Mouse (Mus musculus) MEL (cell line): ENCODE data around the gene Pdcd1. TPM values are rescaled to one million over a fixed set of nuclear protein-coding genes. Genes with fewer than 3 reads are reported as not detected.
A peak's percentile ranks its signal among the peaks of the same experiment; 100 is the strongest.

ENCODE experiments used
- DNase-seq: peaks from one replicate; pipeline ENCODE4 v3.0.0; 2011; ENCODE audit warnings: low read depth, low spot score
- H3K27ac ChIP-seq: 2 replicates; pipeline ENCODE4 v1.5.1; 2012; ENCODE audit warnings: low read depth, mild to moderate bottlenecking, control low read depth, low read length, moderate library complexity; ENCODE audit not compliant: control insufficient read depth
- H3K27me3 ChIP-seq, 2 experiments: fragments of 150-350 bp in 1 of 2; sonication (generic) in 1 of 2; 2 replicates each; pipeline ENCODE4 v1.6.1; 2012; ENCODE audit warnings: low read length in 2 of 2, mild to moderate bottlenecking in 2 of 2, improper control_type of control experiment in 1 of 2, moderate library complexity in 1 of 2; ENCODE audit not compliant: insufficient read depth in 2 of 2, control insufficient read depth in 1 of 2
- H3K36me3 ChIP-seq, 2 experiments: 2 replicates each; pipeline ENCODE4 v1.6.1; 2012 to 2014; ENCODE audit warnings: low read length in 2 of 2, improper control_type of control experiment in 1 of 2, inconsistent platforms in 1 of 2, mild to moderate bottlenecking in 1 of 2; ENCODE audit not compliant: insufficient read depth in 2 of 2, control insufficient read depth in 1 of 2
- H3K4me1 ChIP-seq, 2 experiments: fragments of 150-350 bp in 1 of 2; sonication (generic) in 1 of 2; 2 replicates each; pipeline ENCODE4 v1.6.1; 2012; ENCODE audit warnings: low read length in 2 of 2, improper control_type of control experiment in 1 of 2, mild to moderate bottlenecking in 1 of 2; ENCODE audit not compliant: insufficient read depth in 2 of 2, control insufficient read depth in 1 of 2
- H3K4me3 ChIP-seq, 2 experiments: fragments of 150-350 bp in 1 of 2; sonication (generic) in 1 of 2; 2 replicates each; pipeline ENCODE4 v1.5.1; 2012; ENCODE audit warnings: low read depth in 2 of 2, low read length in 2 of 2, mild to moderate bottlenecking in 2 of 2, moderate library complexity in 2 of 2, control low read depth in 1 of 2, improper control_type of control experiment in 1 of 2; ENCODE audit not compliant: control insufficient read depth in 1 of 2, insufficient read depth in 1 of 2
- H3K79me2 ChIP-seq: 2 replicates; pipeline ENCODE4 v1.6.1; 2012; ENCODE audit warnings: mild to moderate bottlenecking, low read length, moderate library complexity; ENCODE audit not compliant: control insufficient read depth, poor library complexity, insufficient read depth
- H3K9ac ChIP-seq: 2 replicates; pipeline ENCODE4 v1.6.1; 2012; ENCODE audit warnings: low read depth, mild to moderate bottlenecking, control low read depth, low read length, moderate library complexity; ENCODE audit not compliant: control insufficient read depth, poor library complexity, severe bottlenecking
- H3K9me3 ChIP-seq: fragments of 150-350 bp; sonication (generic); replicated peaks from 2 replicates; pipeline ENCODE4 v1.6.1; 2012; ENCODE audit warnings: mild to moderate bottlenecking, low read length, improper control_type of control experiment, moderate library complexity; ENCODE audit not compliant: insufficient read depth
- BHLHE40 ChIP-seq: IDR thresholded peaks from 2 replicates; pipeline ENCODE4 v1.6.1; 2012; ENCODE audit warnings: low read depth, mild to moderate bottlenecking, inconsistent platforms, low read length, improper control_type of control experiment, borderline replicate concordance
- CHD1 ChIP-seq: IDR thresholded peaks from 2 replicates; pipeline ENCODE4 v1.6.1; 2012; ENCODE audit warnings: low read depth, mild to moderate bottlenecking, inconsistent platforms, low read length, improper control_type of control experiment
- CTCF ChIP-seq, 3 experiments: IDR thresholded peaks in 2 of 3; conservative IDR thresholded peaks in 1 of 3; 2 replicates each; pipeline ENCODE4 v1.5.1; 2011 to 2012; ENCODE audit warnings: low read length in 3 of 3, low read depth in 2 of 3, mild to moderate bottlenecking in 2 of 3, improper control_type of control experiment in 1 of 3, inconsistent platforms in 1 of 3, mixed read lengths in 1 of 3, moderate library complexity in 1 of 3; ENCODE audit not compliant: control insufficient read depth in 1 of 3, insufficient read depth in 1 of 3, poor library complexity in 1 of 3, severe bottlenecking in 1 of 3
- E2F4 ChIP-seq: IDR thresholded peaks from 2 replicates; pipeline ENCODE4 v1.6.1; 2011; ENCODE audit warnings: low read depth, low read length, improper control_type of control experiment, borderline replicate concordance
- ELF1 ChIP-seq: IDR thresholded peaks from 2 replicates; pipeline ENCODE4 v1.6.1; 2014; ENCODE audit warnings: low read depth, mild to moderate bottlenecking, inconsistent platforms, low read length, improper control_type of control experiment, moderate library complexity
- EP300 ChIP-seq, 2 experiments: IDR thresholded peaks; 2 replicates each; pipeline ENCODE4 v1.6.1; 2011; ENCODE audit warnings: improper control_type of control experiment in 2 of 2, low read length in 2 of 2, low read depth in 1 of 2, mild to moderate bottlenecking in 1 of 2
- GABPA ChIP-seq: IDR thresholded peaks from 2 replicates; pipeline ENCODE4 v1.6.1; 2012; ENCODE audit warnings: low read depth, mild to moderate bottlenecking, inconsistent platforms, low read length, improper control_type of control experiment, moderate library complexity
- GATA1 ChIP-seq: IDR thresholded peaks from 2 replicates; pipeline ENCODE4 v1.6.1; 2011; ENCODE audit warnings: low read depth, low read length, improper control_type of control experiment
- HCFC1 ChIP-seq: IDR thresholded peaks from 2 replicates; pipeline ENCODE4 v1.6.1; 2012; ENCODE audit warnings: low read depth, mild to moderate bottlenecking, inconsistent platforms, low read length, improper control_type of control experiment, moderate library complexity
- JUND ChIP-seq: IDR thresholded peaks from 2 replicates; pipeline ENCODE4 v1.6.1; 2011; ENCODE audit warnings: low read depth, mild to moderate bottlenecking, improper control_type of control experiment, low read length
- KAT2A ChIP-seq: conservative IDR thresholded peaks from 2 replicates; pipeline ENCODE4 v1.6.1; 2012; ENCODE audit warnings: low read depth, low read length, improper control_type of control experiment, inconsistent platforms
- MAFK ChIP-seq: IDR thresholded peaks from 2 replicates; pipeline ENCODE4 v1.6.1; 2011; ENCODE audit warnings: low read depth, mild to moderate bottlenecking, low read length, improper control_type of control experiment, borderline replicate concordance
- MAX ChIP-seq: IDR thresholded peaks from 2 replicates; pipeline ENCODE4 v1.6.1; 2011; ENCODE audit warnings: low read length, improper control_type of control experiment
- MAZ ChIP-seq: IDR thresholded peaks from 2 replicates; pipeline ENCODE4 v1.6.1; 2012; ENCODE audit warnings: low read depth, mild to moderate bottlenecking, inconsistent platforms, low read length, improper control_type of control experiment
- MEF2A ChIP-seq: IDR thresholded peaks from 2 replicates; pipeline ENCODE4 v1.6.1; 2014; ENCODE audit warnings: low read depth, mild to moderate bottlenecking, inconsistent platforms, low read length, improper control_type of control experiment; ENCODE audit not compliant: poor library complexity, insufficient replicate concordance, severe bottlenecking; ENCODE audit errors: extremely low read depth
- MXI1 ChIP-seq: IDR thresholded peaks from 2 replicates; pipeline ENCODE4 v1.6.1; 2011; ENCODE audit warnings: mild to moderate bottlenecking, low read depth, low read length, improper control_type of control experiment
- MYB ChIP-seq: IDR thresholded peaks from 2 replicates; pipeline ENCODE4 v1.6.1; 2011; ENCODE audit warnings: mild to moderate bottlenecking, low read depth, low read length, improper control_type of control experiment
- MYC ChIP-seq: IDR thresholded peaks from 2 replicates; pipeline ENCODE4 v1.6.1; 2011; ENCODE audit warnings: low read depth, mild to moderate bottlenecking, low read length, improper control_type of control experiment, moderate library complexity
- NELFE ChIP-seq: IDR thresholded peaks from 2 replicates; pipeline ENCODE4 v1.6.1; 2011; ENCODE audit warnings: low read depth, low read length, improper control_type of control experiment
- NRF1 ChIP-seq: IDR thresholded peaks from 2 replicates; pipeline ENCODE4 v1.6.1; 2014; ENCODE audit warnings: low read depth, mild to moderate bottlenecking, inconsistent platforms, low read length, improper control_type of control experiment, moderate library complexity; ENCODE audit not compliant: poor library complexity, insufficient read depth, severe bottlenecking
- POLR2AphosphoS2 ChIP-seq: IDR thresholded peaks from 2 replicates; pipeline ENCODE4 v1.6.1; 2011; ENCODE audit warnings: low read length, improper control_type of control experiment
- POLR2AphosphoS5 ChIP-seq: IDR thresholded peaks from 2 replicates; pipeline ENCODE4 v1.6.1; 2012; ENCODE audit warnings: low read depth, borderline replicate concordance, mild to moderate bottlenecking, inconsistent platforms, low read length, moderate library complexity, mixed read lengths
- RAD21 ChIP-seq: IDR thresholded peaks from 2 replicates; pipeline ENCODE4 v1.6.1; 2011; ENCODE audit warnings: mild to moderate bottlenecking, low read depth, low read length, improper control_type of control experiment
- RCOR1 ChIP-seq: IDR thresholded peaks from 2 replicates; pipeline ENCODE4 v1.6.1; 2012; ENCODE audit warnings: low read depth, mild to moderate bottlenecking, inconsistent platforms, low read length, improper control_type of control experiment
- SIN3A ChIP-seq: IDR thresholded peaks from 2 replicates; pipeline ENCODE4 v1.6.1; 2012; ENCODE audit warnings: low read length, improper control_type of control experiment, inconsistent platforms
- SMC3 ChIP-seq: IDR thresholded peaks from 2 replicates; pipeline ENCODE4 v1.6.1; 2011; ENCODE audit warnings: low read depth, low read length, improper control_type of control experiment
- TAL1 ChIP-seq: IDR thresholded peaks from 2 replicates; pipeline ENCODE4 v1.6.1; 2012; ENCODE audit warnings: mild to moderate bottlenecking, inconsistent platforms, low read length, moderate library complexity, mixed read lengths
- TBP ChIP-seq: IDR thresholded peaks from 2 replicates; pipeline ENCODE4 v1.8.0; 2011; ENCODE audit warnings: low read depth, low read length, improper control_type of control experiment
- TCF12 ChIP-seq: IDR thresholded peaks from 2 replicates; pipeline ENCODE4 v1.6.1; 2014; ENCODE audit warnings: low read depth, mild to moderate bottlenecking, inconsistent platforms, low read length, improper control_type of control experiment, moderate library complexity
- UBTF ChIP-seq: IDR thresholded peaks from 2 replicates; pipeline ENCODE4 v1.6.1; 2012; ENCODE audit warnings: low read depth, mild to moderate bottlenecking, inconsistent platforms, low read length, improper control_type of control experiment, moderate library complexity, borderline replicate concordance; ENCODE audit not compliant: insufficient read depth
- USF1 ChIP-seq: IDR thresholded peaks from 2 replicates; pipeline ENCODE4 v1.6.1; 2014; ENCODE audit warnings: low read depth, mild to moderate bottlenecking, inconsistent platforms, low read length, improper control_type of control experiment, moderate library complexity
- USF2 ChIP-seq, 2 experiments: IDR thresholded peaks; 2 replicates each; pipeline ENCODE4 v1.6.1; 2011 to 2012; ENCODE audit warnings: improper control_type of control experiment in 2 of 2, low read length in 2 of 2, borderline replicate concordance in 1 of 2, inconsistent platforms in 1 of 2, low read depth in 1 of 2, mild to moderate bottlenecking in 1 of 2; ENCODE audit not compliant: insufficient read depth in 1 of 2
- ZC3H11A ChIP-seq: IDR thresholded peaks from 2 replicates; pipeline ENCODE4 v1.6.1; 2012; ENCODE audit warnings: low read depth, mild to moderate bottlenecking, inconsistent platforms, low read length, improper control_type of control experiment
- ZMIZ1 ChIP-seq: IDR thresholded peaks from 2 replicates; pipeline ENCODE4 v1.6.1; 2012; ENCODE audit warnings: low read depth, mild to moderate bottlenecking, inconsistent platforms, low read length, improper control_type of control experiment, moderate library complexity
- ZNF384 ChIP-seq: IDR thresholded peaks from 2 replicates; pipeline ENCODE4 v1.6.1; 2012; ENCODE audit warnings: low read depth, mild to moderate bottlenecking, inconsistent platforms, low read length, improper control_type of control experiment
- polyA plus RNA-seq, 2 experiments: library from polyadenylated mRNA; stranded (reverse) in 1 of 2; unstranded in 1 of 2; fragments of >175 nt in 1 of 2; fragments of >200 nt in 1 of 2; gene quantifications; 2 replicates each; pipeline versions ENCODE4 v1.2.1 to v1.2.4; 2012; ENCODE audit warnings: low replicate concordance in 2 of 2, low read depth in 1 of 2; ENCODE audit not compliant: insufficient read length in 2 of 2, insufficient read depth in 1 of 2, missing spikeins in 1 of 2
- total RNA-seq: library from RNA; depleted of rRNA; stranded (reverse); fragments of 300-350 nt; gene quantifications from 2 replicates; pipeline ENCODE4 v1.2.3, GENCODE M21; 2012

The Pdcd1 gene
- total and polyA plus RNA-seq, 3 experiments, result 0.13 TPM; not detected in 2

GRCm38 (mm10) chr1:94078835-94079440 is 26.6 kb upstream of the Pdcd1 start:
- H3K27me3 ChIP-seq, result 0 out of 4 replicates have a peak, but pooled peaks cover 0 to 1% of the 10 kb centered on the region in 2 experiments
- peaks cover 15 to 42% of the 10 kb centered on the region in 2 experiments for H3K4me1 ChIP-seq
- H3K27ac ChIP-seq, result peak overlapping the region; percentile 41; the same call in 1 of the 2 replicates
- peak overlapping the region in 1 of 2 experiments; percentile 9; a peak in 1 of 4 replicates for H3K4me3 ChIP-seq
- no peaks in the 10 kb centered on the region for H3K79me2 ChIP-seq
- no peaks in the 10 kb centered on the region for H3K9me3 ChIP-seq
- peak overlapping the region; percentile 26; the same call in 1 of the 2 replicates for H3K9ac ChIP-seq
- H3K36me3 ChIP-seq, result peaks cover 0 to 39% of the 10 kb centered on the region in 2 experiments; a peak in 2 of 4 replicates
- peak; percentile 95 for DNase-seq
- TF ChIP-seq SMC3, result peak; percentile 100
- no peak for TF ChIP-seq USF1
- peak; percentile 20; the same call in 1 of the 2 replicates for TF ChIP-seq TCF12
- TF ChIP-seq MXI1, result peak; percentile 72
- no peak for TF ChIP-seq KAT2A
- no peak for TF ChIP-seq GABPA
- 0 out of 2 replicates have a peak, but pooled peaks have one; percentile 83 for TF ChIP-seq CHD1
- no peak for TF ChIP-seq NELFE
- TF ChIP-seq EP300 (IDR thresholded peaks at IDR 0.05; ENCODE audit: low read depth in 1 of 2, low read length in 2 of 2), result peak in 1 of 2 experiments; percentile 29; a peak in 1 of 4 replicates
- TF ChIP-seq UBTF, result no peak
- no peak for TF ChIP-seq POLR2AphosphoS2
- peak; percentile 64 for TF ChIP-seq HCFC1
- TF ChIP-seq RAD21, result no peak; the same call in none of the 2 replicates
- peak; percentile 88 for TF ChIP-seq SIN3A
- peak; percentile 51; the same call in 1 of the 2 replicates for TF ChIP-seq BHLHE40
- no peak for TF ChIP-seq MAZ
- peak in 2 of 3 experiments; percentile 94 to 99; a peak in 5 of 6 replicates for TF ChIP-seq CTCF (IDR thresholded peaks at IDR 0.05 in 2 of 3, conservative IDR thresholded peaks at IDR 0.05 in 1 of 3; ENCODE audit: control insufficient read depth in 1 of 3, insufficient read depth in 1 of 3, low read depth in 2 of 3, low read length in 3 of 3, poor library complexity in 1 of 3, severe bottlenecking in 1 of 3)
- no peak for TF ChIP-seq MAX
- TF ChIP-seq NRF1, result no peak
- TF ChIP-seq ZNF384, result peak; percentile 96
- TF ChIP-seq MAFK, result no peak
- TF ChIP-seq JUND, result no peak
- TF ChIP-seq GATA1, result 0 out of 2 replicates have a peak, but pooled peaks have one; percentile 5
- no peak for TF ChIP-seq TAL1
- no peak for TF ChIP-seq POLR2AphosphoS5
- peak; percentile 54; the same call in 1 of the 2 replicates for TF ChIP-seq TBP
- no peak for TF ChIP-seq USF2 (IDR thresholded peaks at IDR 0.05; ENCODE audit: borderline replicate concordance in 1 of 2, insufficient read depth in 1 of 2, low read depth in 1 of 2, low read length in 2 of 2)
- no peak for TF ChIP-seq ZMIZ1
- TF ChIP-seq RCOR1, result no peak
- no peak for TF ChIP-seq E2F4
- 0 out of 2 replicates have a peak, but pooled peaks have one; percentile 19 for TF ChIP-seq MYC
- no peak for TF ChIP-seq MEF2A
- TF ChIP-seq ZC3H11A, result peak; percentile 100
- TF ChIP-seq MYB, result no peak
- 0 out of 2 replicates have a peak, but pooled peaks have one; percentile 42 for TF ChIP-seq ELF1
